Mouse (Mus musculus): Measurements from ENCODE around the gene Nisch. TPM values are rescaled to one million over a fixed set of nuclear protein-coding genes. Genes with fewer than 3 reads are reported as not detected.
A peak's percentile ranks its signal among the peaks of the same experiment; 100 is the strongest.

Nisch gene
- polyA plus RNA-seq, 1 experiment from 2014 or later = 503 TPM

- peaks cover 37% of the 10 kb centered on the region for H3K36me3 ChIP-seq
- ATAC-seq (ENCODE audit: insufficient number of reproducible peaks, insufficient read depth, low FRiP score, low TSS enrichment) = no peak
- WGBS = 84% methylated on average over 7 of the region's 7 CpGs
Measured at GRCm38 (mm10) chr14:31132491-31132975, 84.2 kb downstream of the Nisch start.

DNA sequence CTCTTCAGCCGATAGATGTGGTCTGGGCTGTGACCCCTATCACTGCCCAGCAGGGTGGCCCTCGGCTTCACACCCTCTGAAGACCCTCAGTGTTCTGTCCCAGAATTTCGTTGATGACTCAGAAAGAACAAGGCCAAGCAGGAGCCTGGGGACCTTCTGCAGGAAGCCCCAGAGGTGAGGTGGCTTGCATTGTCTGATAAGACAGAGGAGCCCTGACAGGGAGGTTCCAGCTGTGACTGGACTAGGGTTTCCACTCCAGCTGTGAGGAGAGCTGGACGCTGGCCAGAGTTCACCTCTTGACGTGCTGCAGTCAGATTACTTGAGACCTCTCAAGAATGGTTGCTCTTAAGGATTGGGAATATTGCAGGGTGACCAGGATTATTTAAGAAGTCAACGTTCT lies 84.7 kb downstream of the Nisch start:
- H3K36me3 ChIP-seq = peaks cover 33% of the 10 kb centered on the region
- ATAC-seq (ENCODE audit: insufficient number of reproducible peaks, insufficient read depth, low FRiP score, low TSS enrichment) = no peak
- peak overlapping the region; percentile 99 for H3K4me3 ChIP-seq
- H3K4me2 ChIP-seq (replicated peaks) = peak overlapping the region; percentile 84
- no peaks in the 10 kb centered on the region for H3K27me3 ChIP-seq
- 8% methylated on average over 6 of the region's 6 CpGs for WGBS
- H3K27ac ChIP-seq = 0 out of 2 replicates have a peak overlapping the region, but pooled peaks have one; percentile 84
- no peaks in the 10 kb centered on the region for H3K9me3 ChIP-seq
- H3K4me1 ChIP-seq = peaks cover 44% of the 10 kb centered on the region
- H3K9ac ChIP-seq = peak overlapping the region; percentile 94

More at GRCm38 (mm10) chr14:31132491-31132975, 84.2 kb downstream of the Nisch start:
- Histone ChIP-seq H3K9ac (peak overlapping the region; percentile 94), H3K4me2 (replicated peaks) (peak overlapping the region; percentile 84), H3K4me3 (peak overlapping the region; percentile 99), H3K9me3 (no peaks in the 10 kb centered on the region), H3K27me3 (no peaks in the 10 kb centered on the region), H3K4me1 (peaks cover 39% of the 10 kb centered on the region), H3K27ac (no peak overlapping the region)

- peak overlapping the region; percentile 94 for H3K9ac ChIP-seq
- no peaks in the 10 kb centered on the region for H3K27me3 ChIP-seq
- H3K9me3 ChIP-seq = no peaks in the 10 kb centered on the region
- H3K4me3 ChIP-seq = peak overlapping the region; percentile 99
- peaks cover 26% of the 10 kb centered on the region for H3K36me3 ChIP-seq
- WGBS = under 1% methylated on average over 36 of the region's 43 CpGs
- H3K4me1 ChIP-seq = peaks cover 47% of the 10 kb centered on the region
- peak overlapping the region; percentile 84 for H3K4me2 ChIP-seq (replicated peaks)
- ATAC-seq (ENCODE audit: insufficient number of reproducible peaks, insufficient read depth, low FRiP score, low TSS enrichment) = peak; percentile 11
- H3K27ac ChIP-seq = peak overlapping the region; percentile 84
Measured at GRCm38 (mm10) chr14:31131272-31131821, 85.4 kb downstream of the Nisch start.

GRCm38 (mm10) chr14:31130236-31131220 lies 86.2 kb downstream of the Nisch start, which contains the start of gene Nt5dc2:
Nt5dc2 (plus strand) TSS chr14:31131053.
- no peaks in the 10 kb centered on the region for H3K9me3 ChIP-seq
- H3K4me1 ChIP-seq = peaks cover 52% of the 10 kb centered on the region
- peak within 1 kb of the TSS; percentile 94 for H3K9ac ChIP-seq
- H3K4me3 ChIP-seq = peak within 1 kb of the TSS; percentile 99
- peak within 1 kb of the TSS; percentile 84 for H3K4me2 ChIP-seq (replicated peaks)
- 8% methylated on average over 35 of the region's 63 CpGs for WGBS
- peak; percentile 80 for ATAC-seq (ENCODE audit: insufficient number of reproducible peaks, insufficient read depth, low FRiP score, low TSS enrichment)
- peaks cover 18% of the 10 kb centered on the region for H3K36me3 ChIP-seq
- H3K27ac ChIP-seq = peak within 1 kb of the TSS; percentile 84
- no peaks in the 10 kb centered on the region for H3K27me3 ChIP-seq

- Histone ChIP-seq H3K4me3 (peak overlapping the region; percentile 70), H3K27me3 (no peaks in the 10 kb centered on the region), H3K4me2 (replicated peaks) (peak overlapping the region; percentile 91), H3K9me3 (no peaks in the 10 kb centered on the region), H3K36me3 (peaks cover 8% of the 10 kb centered on the region; the same call in 1 of the 2 replicates), H3K27ac (peak overlapping the region; percentile 84), H3K4me1 (peaks cover 62% of the 10 kb centered on the region), H3K9ac (no peak overlapping the region)
- ATAC-seq (ENCODE audit: insufficient number of reproducible peaks, insufficient read depth, low FRiP score, low TSS enrichment) = no peak
- 66% methylated on average over 15 of the region's 15 CpGs for WGBS
Measured at GRCm38 (mm10) chr14:31129326-31130235, 87.2 kb downstream of the Nisch start.

DNA sequence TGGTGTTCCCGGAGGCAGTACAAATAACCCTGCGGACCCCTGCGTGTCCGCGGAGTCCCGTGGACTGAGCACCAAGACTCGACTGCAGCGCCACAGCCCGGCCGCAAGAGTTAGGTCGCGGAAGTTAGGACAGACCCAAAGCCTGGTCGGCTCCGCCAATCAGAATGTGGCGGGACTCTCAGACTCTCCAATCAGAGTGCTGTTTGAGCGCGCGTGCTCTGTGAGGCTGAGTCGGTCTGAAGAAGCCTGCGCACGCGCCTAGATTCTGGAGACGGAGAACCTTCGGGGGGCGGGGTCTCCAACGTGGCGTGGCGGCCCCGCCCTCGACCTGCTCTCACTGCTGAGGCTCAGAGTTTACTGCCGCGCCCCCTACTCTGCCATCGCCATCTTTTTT lies 87.9 kb downstream of the Nisch start, which contains the start of gene Smim4:
TSS of gene Smim4 (minus strand) at position 131 of the 394 bp plus-strand sequence.
- under 1% methylated on average over 33 of the region's 33 CpGs for WGBS
- H3K9ac ChIP-seq = peak within 1 kb of the TSS; percentile 68
- no peaks in the 10 kb centered on the region for H3K27me3 ChIP-seq
- peak within 1 kb of the TSS; percentile 70 for H3K4me3 ChIP-seq
- peak; percentile 93 for ATAC-seq (ENCODE audit: insufficient number of reproducible peaks, insufficient read depth, low FRiP score, low TSS enrichment)
- no peaks in the 10 kb centered on the region for H3K9me3 ChIP-seq
- H3K27ac ChIP-seq = peak within 1 kb of the TSS; percentile 84
- H3K36me3 ChIP-seq = peaks cover 5% of the 10 kb centered on the region; the same call in 1 of the 2 replicates
- peaks cover 57% of the 10 kb centered on the region for H3K4me1 ChIP-seq
- peak within 1 kb of the TSS; percentile 91 for H3K4me2 ChIP-seq (replicated peaks)

- no peak for ATAC-seq (ENCODE audit: insufficient number of reproducible peaks, insufficient read depth, low FRiP score, low TSS enrichment)
- no peaks in the 10 kb centered on the region for H3K9me3 ChIP-seq
- H3K9ac ChIP-seq = peak overlapping the region; percentile 68
- no peaks in the 10 kb centered on the region for H3K27me3 ChIP-seq
- peak overlapping the region; percentile 91 for H3K4me2 ChIP-seq (replicated peaks)
- 2% methylated on average over 23 of the region's 23 CpGs for WGBS
- peaks cover 52% of the 10 kb centered on the region for H3K4me1 ChIP-seq
- H3K36me3 ChIP-seq = peaks cover 6% of the 10 kb centered on the region; the same call in 1 of the 2 replicates
- H3K27ac ChIP-seq = peak overlapping the region; percentile 73
- H3K4me3 ChIP-seq = peak overlapping the region; percentile 70
Measured at GRCm38 (mm10) chr14:31128101-31128825, 88.5 kb downstream of the Nisch start.

- H3K9me3 ChIP-seq = no peaks in the 10 kb centered on the region
- WGBS = 94% methylated on average over 8 of the region's 8 CpGs
- ATAC-seq (ENCODE audit: insufficient number of reproducible peaks, insufficient read depth, low FRiP score, low TSS enrichment) = no peak
- no peak overlapping the region for H3K9ac ChIP-seq
- H3K27me3 ChIP-seq = no peaks in the 10 kb centered on the region
- no peak overlapping the region for H3K4me3 ChIP-seq
- peaks cover 11% of the 10 kb centered on the region; the same call in 1 of the 2 replicates for H3K36me3 ChIP-seq
- H3K4me2 ChIP-seq (replicated peaks) = peak overlapping the region; percentile 30
- no peak overlapping the region for H3K27ac ChIP-seq
- peaks cover 37% of the 10 kb centered on the region for H3K4me1 ChIP-seq
Measured at GRCm38 (mm10) chr14:31126826-31127225, 89.9 kb downstream of the Nisch start.

DNA sequence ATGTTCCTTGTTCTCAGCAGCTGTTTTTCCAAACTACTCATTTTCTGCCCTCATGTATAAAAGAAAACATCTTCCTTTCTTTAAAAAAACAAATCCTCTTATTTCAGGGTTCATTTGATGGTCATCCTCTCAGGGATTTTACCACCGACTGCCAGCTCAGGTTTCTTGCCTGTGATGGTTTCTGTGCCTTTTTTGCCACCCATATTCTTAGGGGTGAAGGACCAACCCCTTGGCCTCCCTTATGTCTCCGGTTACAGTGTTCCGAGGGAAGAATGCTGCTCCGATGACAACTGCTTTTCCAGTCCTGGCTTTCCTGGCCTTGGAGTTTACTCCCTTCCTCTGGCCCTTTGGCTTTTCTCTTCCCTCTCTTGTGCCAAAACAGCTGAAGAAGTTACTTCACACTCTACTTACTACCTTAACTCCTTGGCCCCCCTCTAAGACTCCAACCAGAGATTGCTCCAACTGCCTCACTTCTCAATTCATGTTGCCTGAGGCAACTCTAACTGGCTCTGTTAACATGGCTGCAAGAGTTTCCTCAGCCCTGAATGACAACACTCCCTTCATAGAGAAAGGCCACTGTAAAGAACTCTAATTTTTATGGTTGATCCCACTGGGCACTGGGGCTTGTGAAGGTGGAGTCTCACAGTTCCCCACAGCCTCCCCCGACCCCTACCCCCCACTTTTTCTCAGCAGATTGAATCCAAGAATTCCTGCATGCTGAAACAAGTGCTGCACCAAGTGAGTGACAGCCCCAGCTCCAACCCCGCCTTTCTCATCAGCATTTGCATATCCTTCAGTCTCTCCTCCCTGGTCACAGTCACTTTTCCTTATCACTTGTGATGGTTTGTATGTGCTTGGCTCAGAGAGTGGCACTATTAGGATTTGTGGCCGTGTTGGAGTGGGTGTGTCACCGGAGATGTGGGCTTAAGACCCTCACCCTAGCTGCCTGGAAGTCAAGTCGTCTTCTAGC lies 91.4 kb downstream of the Nisch start:
- Histone ChIP-seq H3K4me3 (no peak overlapping the region), H3K9me3 (no peaks in the 10 kb centered on the region), H3K4me1 (peaks cover 36% of the 10 kb centered on the region), H3K27ac (peak overlapping the region; percentile 74), H3K27me3 (no peaks in the 10 kb centered on the region), H3K9ac (no peak overlapping the region), H3K4me2 (replicated peaks) (peak overlapping the region; percentile 21), H3K36me3 (peaks cover 15% of the 10 kb centered on the region; the same call in 1 of the 2 replicates)
- 40% methylated on average over 9 of the region's 9 CpGs for WGBS
- no peak for ATAC-seq (ENCODE audit: insufficient number of reproducible peaks, insufficient read depth, low FRiP score, low TSS enrichment)

Data from embryonic facial prominence, embryonic 12.5 days (tissue).